Mouse (Mus musculus) kidney, embryonic 15.5 days (tissue): Measurements from ENCODE around the gene Klhl25. TPM values are rescaled to one million over a fixed set of nuclear protein-coding genes. Genes with fewer than 3 reads are reported as not detected.
"Not testable (repeated sequence)": the region's sequence is repeated elsewhere in the genome, so short reads cannot be mapped to it uniquely, and the experiment has no call there.

Source experiments
- ATAC-seq: fragments of 200-750 bp; cut with Nextera tagmentation; replicated peaks from 2 replicates; pipeline ENCODE4 v1.8.0; 2017; ENCODE audit warnings: moderate TSS enrichment; ENCODE audit not compliant: low FRiP score
- H3K27ac ChIP-seq: fragments of 300-500 bp; sonication (generic); 2 replicates; pipeline ENCODE4 v1.5.1; 2015; ENCODE audit warnings: mild to moderate bottlenecking, inconsistent platforms
- H3K27me3 ChIP-seq: fragments of 300-500 bp; sonication (generic); 2 replicates; pipeline ENCODE4 v1.6.1; 2015; ENCODE audit warnings: inconsistent platforms
- H3K36me3 ChIP-seq: fragments of 300-500 bp; sonication (generic); 2 replicates; pipeline ENCODE4 v1.6.1; 2015; ENCODE audit warnings: inconsistent platforms
- H3K4me1 ChIP-seq: fragments of 300-500 bp; sonication (generic); 2 replicates; pipeline ENCODE4 v1.6.1; 2015; ENCODE audit warnings: inconsistent platforms
- H3K4me2 ChIP-seq: fragments of 300-500 bp; sonication (generic); 2 replicates; pipeline ENCODE4 v1.6.1; 2015; ENCODE audit warnings: moderate library complexity, mild to moderate bottlenecking, inconsistent platforms
- H3K4me3 ChIP-seq: fragments of 300-500 bp; sonication (generic); replicated peaks from 2 replicates; pipeline ENCODE4 v1.5.1; 2015; ENCODE audit warnings: mild to moderate bottlenecking, inconsistent platforms
- H3K9ac ChIP-seq: fragments of 300-500 bp; sonication (generic); 2 replicates; pipeline ENCODE4 v1.6.1; 2015; ENCODE audit warnings: mild to moderate bottlenecking, inconsistent platforms
- H3K9me3 ChIP-seq: fragments of 300-500 bp; sonication (generic); replicated peaks from 2 replicates; pipeline ENCODE4 v1.6.1; 2016; ENCODE audit warnings: inconsistent platforms
- WGBS: fragments of 180-500 bp; shearing (Covaris S2); methylation state at CpG from one replicate; pipeline ENCODE4 v1.1.7; 2015; ENCODE audit warnings: mixed read lengths; 5-methylcytosine and 5-hydroxymethylcytosine counted together
- polyA plus RNA-seq: library from polyadenylated mRNA; unstranded; fragments of >200 nt; fragmentation: Nextera tagmentation; extraction: Ambion mirVana; gene quantifications from 2 replicates; pipeline ENCODE4 v1.2.1, GENCODE M21; 2015

Gene Klhl25
- polyA plus RNA-seq, 1 experiment from 2014 or later, result 16.9 TPM

- H3K4me2 ChIP-seq, result no peak overlapping the region
- no peaks in the 10 kb centered on the region for H3K36me3 ChIP-seq
- 62% methylated on average over 3 of the region's 4 CpGs for WGBS
- H3K9me3 ChIP-seq, result no peaks in the 10 kb centered on the region
- no peaks in the 10 kb centered on the region for H3K4me1 ChIP-seq
- no peak overlapping the region for H3K4me3 ChIP-seq
- no peak for ATAC-seq
- no peak overlapping the region for H3K9ac ChIP-seq
- no peaks in the 10 kb centered on the region for H3K27me3 ChIP-seq
- no peak overlapping the region for H3K27ac ChIP-seq
These were observed 21.6 kb upstream of the Klhl25 start for GRCm38 (mm10) chr7:75826360-75827103.

- Histone ChIP-seq H3K4me1 (no peaks in the 10 kb centered on the region), H3K27me3 (no peaks in the 10 kb centered on the region), H3K27ac (no peak overlapping the region), H3K4me3 (no peak overlapping the region), H3K9me3 (no peaks in the 10 kb centered on the region), H3K4me2 (no peak overlapping the region), H3K36me3 (no peaks in the 10 kb centered on the region), H3K9ac (no peak overlapping the region)
- 100% methylated on average over 1 of the region's 1 CpGs for WGBS
- ATAC-seq, result no peak
These were observed 20.8 kb upstream of the Klhl25 start for GRCm38 (mm10) chr7:75827357-75827756.

DNA sequence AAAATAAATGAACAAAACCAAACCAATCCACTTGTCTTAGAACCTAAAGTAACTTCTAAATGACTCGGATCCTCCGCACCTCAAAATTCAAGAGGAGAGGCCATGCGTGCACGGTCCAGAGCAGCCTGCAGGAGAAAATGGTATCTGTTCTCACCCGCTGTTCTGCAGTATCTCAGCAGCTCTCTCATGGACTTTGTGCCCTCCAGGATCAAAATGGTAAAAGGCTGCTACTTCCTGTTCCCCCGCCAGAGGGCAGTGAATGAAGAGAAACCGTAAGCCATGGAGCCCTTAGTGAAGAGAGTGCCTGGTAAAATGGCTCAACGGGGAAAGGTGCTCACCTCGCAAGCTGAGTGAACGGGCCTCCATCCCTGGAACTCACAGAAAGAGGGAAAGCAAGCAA lies 20.3 kb upstream of the Klhl25 start:
- Histone ChIP-seq H3K4me3 (no peak overlapping the region), H3K9ac (no peak overlapping the region), H3K27me3 (no peaks in the 10 kb centered on the region), H3K36me3 (no peaks in the 10 kb centered on the region), H3K9me3 (no peaks in the 10 kb centered on the region), H3K4me2 (no peak overlapping the region), H3K4me1 (no peaks in the 10 kb centered on the region), H3K27ac (no peak overlapping the region)
- 28% methylated on average over 10 of the region's 10 CpGs for WGBS
- ATAC-seq, result peak; percentile 79

DNA sequence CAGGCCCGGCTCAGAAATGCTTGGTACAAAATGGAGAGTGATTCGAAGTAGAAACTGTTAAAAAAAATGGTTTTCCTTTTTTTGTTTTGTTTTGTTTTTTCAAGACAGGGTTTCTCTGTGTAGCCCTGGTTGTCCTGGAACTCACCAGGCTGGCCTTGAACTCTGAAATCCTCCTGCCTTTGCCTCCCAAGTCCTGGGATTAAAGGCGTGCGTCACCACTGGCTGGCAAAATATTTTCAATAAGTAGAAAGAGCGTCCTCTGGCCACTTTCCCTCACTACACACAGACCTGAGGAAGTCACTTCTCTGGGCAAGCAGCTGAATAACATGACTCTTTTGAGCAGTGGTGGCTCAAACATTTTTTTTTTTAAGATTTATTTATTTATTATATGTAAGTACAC lies 19.6 kb upstream of the Klhl25 start:
- 90% methylated on average over 5 of the region's 5 CpGs for WGBS
- H3K27me3 ChIP-seq, result no peaks in the 10 kb centered on the region
- no peak overlapping the region for H3K4me2 ChIP-seq
- no peak overlapping the region for H3K27ac ChIP-seq
- H3K9ac ChIP-seq, result no peak overlapping the region
- no peak overlapping the region for H3K4me3 ChIP-seq
- no peak for ATAC-seq
- H3K36me3 ChIP-seq, result no peaks in the 10 kb centered on the region
- no peaks in the 10 kb centered on the region for H3K4me1 ChIP-seq
- no peaks in the 10 kb centered on the region for H3K9me3 ChIP-seq

- H3K4me1 ChIP-seq, result no peaks in the 10 kb centered on the region
- no peaks in the 10 kb centered on the region for H3K9me3 ChIP-seq
- H3K4me3 ChIP-seq, result no peak overlapping the region
- no peak overlapping the region for H3K27ac ChIP-seq
- peak; percentile 69; the same call in 1 of the 2 replicates for ATAC-seq
- no peak overlapping the region for H3K4me2 ChIP-seq
- H3K27me3 ChIP-seq, result no peaks in the 10 kb centered on the region
- no peaks in the 10 kb centered on the region for H3K36me3 ChIP-seq
- whole genome bisulfite sequencing, result 73% methylated on average over 6 of the region's 6 CpGs
- H3K9ac ChIP-seq, result no peak overlapping the region
These were observed 17.7 kb upstream of the Klhl25 start for GRCm38 (mm10) chr7:75830251-75831060.

GRCm38 (mm10) chr7:75833960-75834359 lies 14.2 kb upstream of the Klhl25 start:
- H3K9ac ChIP-seq, H3K4me2 ChIP-seq, H3K4me3 ChIP-seq, H3K27ac ChIP-seq, H3K36me3 ChIP-seq, ATAC-seq, H3K9me3 ChIP-seq, H3K4me1 ChIP-seq, H3K27me3 ChIP-seq: not testable (repeated sequence)
- WGBS, result 78% methylated on average over 3 of the region's 4 CpGs

DNA sequence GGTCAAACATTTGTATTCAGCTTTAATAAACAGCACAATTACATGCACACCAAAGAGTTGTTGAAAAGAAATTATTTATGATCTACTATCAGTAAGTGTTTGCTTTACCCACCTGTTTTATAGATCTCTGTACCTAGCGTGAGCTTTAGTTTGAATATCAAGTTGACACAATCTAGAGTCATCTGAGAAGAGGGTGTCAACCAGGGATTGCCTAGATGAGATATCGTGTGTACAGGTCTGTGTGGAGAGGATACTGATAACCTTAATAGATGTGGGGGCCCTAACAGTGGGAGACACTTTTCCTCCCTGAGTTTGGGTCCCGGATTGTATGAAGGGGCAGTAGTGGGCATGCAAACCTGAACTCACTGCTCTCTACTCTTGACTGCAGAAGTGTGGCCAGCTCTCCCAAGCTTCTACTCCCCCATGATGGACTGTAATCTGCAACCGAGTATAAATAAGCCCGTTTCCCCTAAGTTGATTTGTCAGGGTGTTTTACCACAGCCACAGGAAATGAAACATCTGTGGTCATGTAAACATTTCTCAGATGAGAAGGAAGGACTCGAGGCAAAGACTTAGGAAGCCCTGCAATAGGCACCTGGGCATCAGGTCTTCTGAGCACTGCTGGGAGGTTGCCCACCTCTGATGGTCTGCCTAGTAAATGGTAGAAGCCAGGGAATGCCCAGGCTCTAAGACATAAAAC lies 13.0 kb upstream of the Klhl25 start:
- H3K27ac ChIP-seq, H3K27me3 ChIP-seq, ATAC-seq, H3K9me3 ChIP-seq, H3K4me2 ChIP-seq, H3K36me3 ChIP-seq, H3K9ac ChIP-seq, H3K4me1 ChIP-seq, H3K4me3 ChIP-seq: not testable (repeated sequence)
- WGBS, result 41% methylated on average over 4 of the region's 6 CpGs

DNA sequence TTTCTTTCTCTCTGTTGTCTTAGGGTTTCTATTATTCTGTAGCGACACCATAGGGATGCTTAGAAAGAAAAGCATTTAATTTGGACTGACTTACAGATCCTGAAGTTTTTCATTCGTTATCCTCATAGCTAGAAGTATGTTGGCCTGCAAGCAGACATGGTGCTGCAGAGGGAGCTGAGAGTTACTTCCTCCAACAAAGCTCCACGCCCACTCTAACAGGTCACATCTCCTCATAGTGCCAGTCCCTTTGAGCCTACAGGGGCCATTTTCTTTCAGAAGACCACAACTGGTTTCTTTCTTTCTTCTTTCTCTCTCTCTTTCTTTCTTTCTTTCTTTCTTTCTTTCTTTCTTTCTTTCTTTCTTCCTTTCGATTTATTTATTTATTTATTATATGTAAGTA lies 8.0 kb upstream of the Klhl25 start:
- H3K4me1 ChIP-seq, result no peaks in the 10 kb centered on the region
- H3K4me2 ChIP-seq, result no peak overlapping the region
- no peak overlapping the region for H3K9ac ChIP-seq
- WGBS, result 90% methylated on average over 4 of the region's 4 CpGs
- H3K9me3 ChIP-seq, result no peaks in the 10 kb centered on the region
- ATAC-seq, result no peak
- H3K4me3 ChIP-seq, result no peak overlapping the region
- no peak overlapping the region for H3K27ac ChIP-seq
- H3K27me3 ChIP-seq, result no peaks in the 10 kb centered on the region
- no peaks in the 10 kb centered on the region for H3K36me3 ChIP-seq

DNA sequence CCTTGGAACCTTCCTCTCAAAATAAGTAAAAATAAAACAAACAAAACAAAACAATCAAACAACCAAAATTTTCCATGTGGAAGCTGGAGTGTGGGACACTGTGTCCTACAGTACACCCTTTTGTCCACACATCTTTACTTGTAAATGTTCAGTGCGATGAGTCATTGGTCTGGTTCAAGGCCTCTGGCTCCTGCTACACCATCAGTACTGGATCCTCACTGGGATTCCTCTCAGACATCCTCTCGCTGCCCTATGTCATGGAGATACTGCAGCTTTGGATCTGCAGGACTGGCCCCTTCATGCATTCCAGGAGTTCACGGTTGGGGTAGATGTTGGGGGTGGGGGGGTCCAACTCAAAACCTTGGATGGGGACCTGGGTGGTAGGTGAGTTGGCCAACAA lies 5.8 kb upstream of the Klhl25 start:
- H3K9ac ChIP-seq, result no peak overlapping the region
- H3K4me1 ChIP-seq, result 0 out of 2 replicates have a peak, but pooled peaks cover under 1% of the 10 kb centered on the region
- WGBS, result 90% methylated on average over 3 of the region's 3 CpGs
- no peak overlapping the region for H3K4me2 ChIP-seq
- no peak overlapping the region for H3K27ac ChIP-seq
- no peaks in the 10 kb centered on the region for H3K36me3 ChIP-seq
- H3K4me3 ChIP-seq, result no peak overlapping the region
- H3K9me3 ChIP-seq, result no peaks in the 10 kb centered on the region
- H3K27me3 ChIP-seq, result no peaks in the 10 kb centered on the region
- no peak for ATAC-seq

- H3K4me1 ChIP-seq, result peaks cover 12% of the 10 kb centered on the region
- no peak overlapping the region for H3K9ac ChIP-seq
- no peak for ATAC-seq
- H3K9me3 ChIP-seq, result no peaks in the 10 kb centered on the region
- no peak overlapping the region for H3K4me2 ChIP-seq
- H3K4me3 ChIP-seq, result no peak overlapping the region
- H3K27me3 ChIP-seq, result no peaks in the 10 kb centered on the region
- 100% methylated on average over 1 of the region's 1 CpGs for WGBS
- no peak overlapping the region for H3K27ac ChIP-seq
- no peaks in the 10 kb centered on the region for H3K36me3 ChIP-seq
These were observed 2.2 kb upstream of the Klhl25 start for GRCm38 (mm10) chr7:75845936-75846335.

- Histone ChIP-seq H3K4me3 (no peak overlapping the region), H3K9ac (no peak overlapping the region), H3K9me3 (no peaks in the 10 kb centered on the region), H3K4me2 (no peak overlapping the region), H3K4me1 (peaks cover 14% of the 10 kb centered on the region), H3K36me3 (peaks cover 6% of the 10 kb centered on the region; the same call in 1 of the 2 replicates), H3K27ac (no peak overlapping the region), H3K27me3 (no peaks in the 10 kb centered on the region)
- ATAC-seq, result no peak
- WGBS, result 54% methylated on average over 7 of the region's 7 CpGs
These were observed 1.2 kb upstream of the Klhl25 start for GRCm38 (mm10) chr7:75846942-75847341.

DNA sequence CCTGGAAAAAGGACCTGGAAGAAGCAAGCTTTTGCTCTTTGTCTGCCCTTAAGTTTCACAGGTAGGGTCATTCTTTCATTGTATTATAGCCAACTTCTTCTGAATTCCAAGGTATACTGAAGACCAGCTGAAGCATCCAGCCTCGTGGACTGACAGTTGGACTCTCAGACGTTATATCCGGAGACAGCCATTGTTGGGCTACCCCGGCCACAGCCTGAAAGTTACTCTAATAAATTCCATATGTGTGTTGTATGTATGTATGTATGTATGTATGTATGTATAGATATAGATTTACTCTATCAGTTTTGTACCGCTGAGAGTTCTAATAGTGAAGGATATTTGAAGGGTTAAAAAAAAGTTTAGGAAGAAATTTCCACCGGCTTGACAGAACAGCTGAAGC lies 621 bp upstream of the Klhl25 start:
- Histone ChIP-seq H3K27ac (peak overlapping the region; percentile 93), H3K27me3 (no peaks in the 10 kb centered on the region), H3K9ac (peak overlapping the region; percentile 94), H3K4me2 (peak overlapping the region; percentile 86), H3K36me3 (peaks cover 9% of the 10 kb centered on the region; the same call in 1 of the 2 replicates), H3K9me3 (no peaks in the 10 kb centered on the region), H3K4me3 (peak overlapping the region; percentile 98), H3K4me1 (peaks cover 20% of the 10 kb centered on the region)
- 7% methylated on average over 6 of the region's 6 CpGs for WGBS
- ATAC-seq, result no peak
